Mouse (Mus musculus): Measurements from ENCODE around the gene Gm13304. TPM values are rescaled to one million over a fixed set of nuclear protein-coding genes. Genes with fewer than 3 reads are reported as not detected.
"Not testable (repeated sequence)": the region's sequence is repeated elsewhere in the genome, so short reads cannot be mapped to it uniquely, and the experiment has no call there.

Gm13304 gene
- total RNA-seq (2017), result not detected in 2 replicates

GRCm38 (mm10) chr4:42114517-42114916, at the start of gene Gm13304:
Gene Gm13304 (plus strand): TSS chr4:42114817.
- ATAC-seq (replicated peaks; ENCODE audit: low read depth, poor library complexity, severe bottlenecking), result not testable (repeated sequence)

GRCm38 (mm10) chr4:42090907-42091306, 23.7 kb upstream of the Gm13304 start, which contains the start of gene Gm3893:
Gene Gm3893 (plus strand): TSS chr4:42091207.
- not testable (repeated sequence) for ATAC-seq (replicated peaks; ENCODE audit: low read depth, poor library complexity, severe bottlenecking)

GRCm38 (mm10) chr4:42153136-42153535, 38.5 kb downstream of the Gm13304 start, which contains the start of gene Gm13306:
Gene Gm13306 (plus strand): TSS chr4:42153436.
- not testable (repeated sequence) for ATAC-seq (replicated peaks; ENCODE audit: low read depth, poor library complexity, severe bottlenecking)

Other genes with a start within 250 kb of the Gm13304 start
- gene Gm21541, start 211.2 kb upstream of the Gm13304 start, total RNA-seq (2017), result not detected in 2 replicates
- 0.37 and 2.8 TPM in 2 replicates for gene Gm20878, start 173.2 kb upstream of the Gm13304 start, total RNA-seq (2017)
- not detected in 2 replicates for gene Fam205a4, start 148.8 kb upstream of the Gm13304 start, total RNA-seq (2017)
- 0.49 TPM in 1 of 2 replicates, not detected in the other for gene Gm21093, start 80.1 kb upstream of the Gm13304 start, total RNA-seq (2017)
- not detected in 2 replicates for gene Gm3893, start 23.6 kb upstream of the Gm13304 start, total RNA-seq (2017)
- gene Gm13306, start 38.6 kb downstream of the Gm13304 start, total RNA-seq (2017), result not detected in 2 replicates
- 0.23 and 1.1 TPM in 2 replicates for gene Gm13305, start 53.8 kb downstream of the Gm13304 start, total RNA-seq (2017)
- not detected in 2 replicates for gene Gm10600, start 125.8 kb downstream of the Gm13304 start, total RNA-seq (2017)
- gene Ccl21b, start 140.9 kb downstream of the Gm13304 start, total RNA-seq (2017), result not detected in 2 replicates
- not detected in 2 replicates for gene Gm21953, start 179.4 kb downstream of the Gm13304 start, total RNA-seq (2017)
- 0.18 TPM in 1 of 2 replicates, not detected in the other for gene Fam205a3, start 203.5 kb downstream of the Gm13304 start, total RNA-seq (2017)

All from common myeloid progenitor, adult 5-6 weeks (primary cell).